Mouse (Mus musculus) embryonic fibroblast, embryonic 13.5 days (primary cell): ENCODE results near the gene Ndufb6.

ENCODE experiments used
- CTCF ChIP-seq: IDR thresholded peaks from 2 replicates; pipeline ENCODE4 v1.5.1; 2011; ENCODE audit warnings: mild to moderate bottlenecking, control low read depth, low read length, moderate library complexity, borderline replicate concordance; ENCODE audit not compliant: insufficient read depth
- POLR2A ChIP-seq: IDR thresholded peaks from 2 replicates; pipeline ENCODE4 v1.6.1; 2011; ENCODE audit warnings: low read depth, mild to moderate bottlenecking, control low read depth, low read length, moderate library complexity

DNA sequence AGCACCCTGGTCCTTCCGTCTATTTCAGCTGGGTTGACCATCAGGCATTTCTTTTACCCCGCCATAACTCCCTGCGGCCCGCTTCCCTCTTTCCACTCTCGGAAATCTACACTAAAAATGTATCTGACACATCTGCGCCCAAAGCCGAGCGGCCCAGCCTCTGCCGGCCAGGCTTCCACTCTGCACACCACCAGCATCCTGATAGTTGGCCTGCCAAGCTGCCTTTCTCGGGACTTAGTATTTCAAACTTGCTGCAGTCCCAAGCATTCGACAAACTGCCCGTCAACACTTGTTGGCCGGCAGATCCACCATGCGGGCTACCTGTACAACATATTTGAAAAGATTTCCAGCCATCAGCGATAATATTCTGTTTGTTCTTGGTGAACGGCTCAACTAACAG, 10.4 kb downstream of the Ndufb6 start:
- TF ChIP-seq POLR2A, result no peak
- TF ChIP-seq CTCF, result no peak
